Mouse (Mus musculus) lung, adult 2 months (tissue): ENCODE data around the gene Ydjc.

Experiments
- CTCF ChIP-seq: fragments of 200-500 bp; IDR thresholded peaks from 2 replicates; pipeline ENCODE4 v1.5.1; 2011; ENCODE audit warnings: mild to moderate bottlenecking, low read length, control low read depth; ENCODE audit not compliant: insufficient read depth
- POLR2A ChIP-seq: fragments of 200-500 bp; IDR thresholded peaks from 2 replicates; pipeline ENCODE4 v1.6.1; 2011; ENCODE audit warnings: low read depth, mild to moderate bottlenecking, control low read depth, low read length, borderline replicate concordance; ENCODE audit errors: extremely low read depth

GRCm38 (mm10) chr16:17110771-17111743, 33.4 kb upstream of the Ydjc start, which contains the start of gene Ppil2:
- TF ChIP-seq CTCF: no peak
- peak; percentile 95 for TF ChIP-seq POLR2A
